Mouse (Mus musculus): ENCODE measurements at regions not wholly inside any gene's neighbourhood (a gene's known extent, or its start where the extent isn't known, plus 50 kb on each side); places are given as distances from the start of the nearest gene placed in this dataset.

- ATAC-seq, result no peak
Observed at GRCm38 (mm10) chr1:35429471-35429870, 579.7 kb downstream of the Plekhb2 start.

- ATAC-seq, result no peak
Observed at GRCm38 (mm10) chr1:35435721-35436120, 585.9 kb downstream of the Plekhb2 start.

DNA sequence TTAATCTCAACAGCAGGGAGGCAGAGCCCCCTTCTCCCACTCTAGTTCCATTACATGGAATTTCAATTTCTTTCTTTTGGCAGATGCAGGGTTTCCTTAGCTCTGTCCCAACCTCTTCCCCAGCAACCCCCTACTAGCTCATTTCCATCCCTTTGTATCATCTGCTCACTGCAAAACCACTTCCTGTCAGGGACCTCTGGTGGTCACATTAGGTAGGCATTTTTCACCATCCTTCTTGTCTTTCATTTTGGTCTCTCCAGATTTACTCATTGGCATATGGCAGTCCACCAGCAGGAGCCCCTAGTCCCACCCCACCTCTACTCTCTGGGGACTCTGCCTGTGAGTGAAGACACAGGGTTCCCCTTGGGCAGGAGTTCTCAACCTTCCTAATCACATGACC, 597.6 kb downstream of the Plekhb2 start:
- no peak for ATAC-seq

DNA sequence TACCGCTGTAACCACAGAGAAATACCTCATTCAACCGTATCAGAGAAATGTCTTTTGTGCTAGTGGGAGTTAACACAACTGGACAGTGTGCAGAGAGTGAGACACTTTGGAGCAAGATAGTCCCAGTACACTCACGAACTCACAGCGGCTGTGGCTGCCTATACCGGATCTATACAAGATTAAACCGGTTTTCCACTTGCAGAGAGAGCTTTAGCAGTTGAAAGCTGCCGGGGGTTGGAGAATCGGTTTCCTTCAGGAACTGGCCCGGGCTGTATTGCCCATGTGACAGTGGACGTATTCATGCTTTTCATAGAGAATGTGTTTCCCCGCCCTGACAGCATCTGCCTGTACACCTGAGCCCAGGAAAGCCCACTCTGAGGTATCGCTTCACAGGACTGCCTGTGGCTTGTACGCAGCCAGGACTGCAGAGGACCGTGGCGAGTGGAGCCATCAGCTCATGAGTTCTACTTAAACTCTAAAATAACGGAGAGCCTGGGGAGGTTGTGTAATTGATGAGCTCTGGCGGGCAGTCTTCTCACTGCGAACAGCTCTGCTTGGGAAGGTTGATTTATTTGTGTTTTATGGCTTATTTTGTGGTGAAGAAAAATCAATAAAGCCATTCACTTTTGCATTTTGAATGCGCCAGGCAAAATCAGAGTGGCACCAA, 602.8 kb downstream of the Plekhb2 start:
- no peak for ATAC-seq

DNA sequence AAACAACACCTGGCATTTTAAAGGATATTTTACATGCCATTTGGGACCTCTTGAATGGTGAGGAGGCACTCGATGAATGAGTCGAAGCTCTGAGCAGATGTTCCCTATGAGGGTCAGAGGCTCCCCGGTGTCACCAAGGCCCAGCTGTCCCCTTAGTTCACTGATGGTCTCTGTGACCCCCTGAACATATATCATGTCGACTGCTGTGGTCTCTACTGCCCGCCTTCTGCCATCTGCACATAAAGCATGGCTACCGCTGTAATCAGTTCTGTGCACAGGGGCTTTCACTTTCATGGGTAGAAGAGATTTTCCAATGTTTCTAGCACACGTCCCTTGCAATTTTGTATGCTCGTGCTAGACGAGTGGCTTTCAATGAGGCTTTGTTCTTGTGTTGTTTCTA, 607.8 kb downstream of the Plekhb2 start:
- ATAC-seq, result no peak

DNA sequence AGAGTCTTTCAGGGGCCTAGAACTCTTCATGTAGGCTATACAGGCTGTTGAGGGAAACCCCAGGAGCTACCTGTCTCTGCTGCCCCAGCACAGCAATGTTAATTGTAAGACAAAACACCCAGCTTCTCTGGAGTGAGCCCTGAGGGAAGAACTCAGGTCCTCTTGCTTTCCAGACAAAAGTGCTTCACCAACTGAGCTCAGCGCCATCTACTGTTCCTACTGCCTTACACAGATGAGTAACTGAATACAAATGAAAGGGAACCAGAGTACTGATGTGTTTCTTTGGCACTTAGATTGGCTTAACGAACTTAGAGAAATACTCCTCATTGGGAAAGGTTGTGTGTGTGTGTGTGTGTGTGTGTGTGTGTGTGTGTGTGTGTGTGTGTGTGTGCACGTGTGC, 603.1 kb upstream of the Hs6st1 start:
- ATAC-seq, result no peak

- no peak for ATAC-seq
Observed at GRCm38 (mm10) chr1:35469185-35469753, 598.9 kb upstream of the Hs6st1 start.

DNA sequence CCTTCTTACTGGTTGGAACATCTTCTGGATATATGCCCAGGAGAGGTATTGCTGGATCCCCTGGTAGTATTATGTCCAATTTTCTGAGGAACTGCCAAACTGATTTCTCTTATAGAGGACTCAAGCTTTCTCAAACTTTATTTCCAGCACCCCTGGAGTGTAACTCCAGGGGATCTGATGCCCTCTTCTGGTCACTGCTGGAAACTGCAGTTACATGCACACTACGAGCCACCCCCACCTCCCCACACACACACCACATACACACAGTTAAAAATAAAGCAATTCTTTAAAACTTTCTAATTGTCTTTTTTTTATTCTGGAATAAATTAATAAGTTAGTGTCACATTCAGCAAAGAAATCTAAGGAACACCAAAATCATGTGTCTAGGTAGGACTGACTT, 589.9 kb upstream of the Hs6st1 start:
- ATAC-seq, result no peak

GRCm38 (mm10) chr1:35495963-35496362, 572.2 kb upstream of the Hs6st1 start:
- no peak for ATAC-seq

- no peak for ATAC-seq
Observed at GRCm38 (mm10) chr1:35522951-35523350, 545.2 kb upstream of the Hs6st1 start.

DNA sequence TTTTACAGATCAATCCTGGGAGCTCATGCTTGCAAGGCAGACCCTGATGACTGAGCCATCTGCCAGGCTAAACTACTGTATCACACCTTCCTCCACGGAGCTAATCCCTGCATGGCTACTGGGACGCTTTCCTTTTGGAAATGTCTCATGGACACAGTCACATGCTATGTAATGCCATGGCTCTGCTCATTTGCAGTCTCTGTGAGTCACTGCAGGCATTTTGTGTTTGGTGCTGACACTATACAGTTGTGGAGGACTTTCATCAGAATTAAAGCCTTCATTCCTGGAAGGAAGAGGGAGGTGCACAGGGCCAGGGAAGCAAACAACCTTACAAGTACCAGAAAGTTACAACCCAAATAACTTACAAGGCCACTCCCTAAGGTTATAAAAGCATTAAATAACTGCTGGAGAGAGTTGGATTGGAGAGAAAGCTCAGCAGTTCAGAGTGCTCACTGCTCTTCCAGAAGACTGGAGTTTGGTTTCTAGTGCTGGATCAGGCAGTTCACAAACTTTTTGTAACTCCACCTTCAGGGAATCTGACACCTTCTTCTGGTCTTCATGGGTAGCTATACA, 544.3 kb upstream of the Hs6st1 start:
- no peak for ATAC-seq

DNA sequence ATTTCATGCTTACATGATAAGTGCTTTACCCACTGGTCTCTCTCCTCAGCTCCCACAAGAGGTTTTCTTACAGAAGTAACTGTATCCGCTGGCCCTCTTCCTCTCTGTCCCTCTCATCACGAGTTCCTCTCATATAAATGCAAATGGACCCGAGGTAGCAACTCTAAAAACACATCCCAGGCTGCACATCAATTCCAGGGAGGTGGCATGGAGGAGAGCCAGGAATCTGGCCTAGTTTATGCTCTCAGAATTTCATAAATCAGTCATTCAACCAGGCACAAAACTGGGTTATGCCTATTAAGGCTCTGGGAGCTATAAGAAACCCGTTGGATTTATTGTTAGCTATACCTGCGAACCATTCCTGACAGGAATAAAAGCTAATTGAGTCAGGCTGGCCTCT, 543.4 kb upstream of the Hs6st1 start:
- no peak for ATAC-seq

- no peak for ATAC-seq
Observed at GRCm38 (mm10) chr1:35527750-35528476, 540.3 kb upstream of the Hs6st1 start.

DNA sequence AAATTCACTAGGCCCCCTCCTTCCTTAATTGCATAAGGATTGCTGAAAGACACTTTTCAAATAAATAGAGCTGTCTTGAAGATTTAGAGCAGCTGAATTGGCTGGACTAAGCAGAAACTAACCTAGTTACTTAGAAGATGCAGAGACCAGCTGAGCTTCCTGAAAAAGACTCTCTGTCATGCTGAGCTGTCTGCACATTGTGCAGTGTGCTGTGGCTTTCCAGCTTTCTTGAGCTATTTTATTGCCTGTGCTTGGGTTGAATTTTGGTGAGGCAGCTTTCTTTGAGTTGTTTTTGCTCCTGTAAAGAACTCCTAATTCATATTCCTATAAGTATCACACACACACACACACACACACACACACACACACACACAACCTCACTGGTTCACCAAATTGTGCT, 532.7 kb upstream of the Hs6st1 start:
- no peak for ATAC-seq

GRCm38 (mm10) chr1:35536276-35536675, 531.9 kb upstream of the Hs6st1 start:
- no peak for ATAC-seq

- ATAC-seq, result no peak
Observed at GRCm38 (mm10) chr1:35548845-35549244, 519.4 kb upstream of the Hs6st1 start.

DNA sequence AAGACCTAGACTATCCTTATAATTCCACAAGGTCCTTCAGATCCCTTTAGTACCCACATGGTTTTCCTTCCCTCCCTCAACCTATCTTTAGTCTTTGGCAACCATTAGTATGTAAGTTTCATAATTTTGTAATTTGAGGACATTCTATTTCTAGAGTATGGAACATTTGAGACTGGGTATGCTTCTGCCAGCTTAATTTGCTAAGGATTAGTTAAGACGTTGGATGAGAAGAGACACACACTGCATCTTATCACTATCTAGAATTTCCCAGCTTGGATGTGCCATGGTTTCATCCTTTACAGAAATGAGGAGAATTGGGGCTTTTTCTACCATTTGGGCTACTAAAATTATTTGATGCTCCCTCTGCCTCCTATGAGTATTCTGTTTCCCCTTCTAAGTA, 516.7 kb upstream of the Hs6st1 start:
- no peak for ATAC-seq

DNA sequence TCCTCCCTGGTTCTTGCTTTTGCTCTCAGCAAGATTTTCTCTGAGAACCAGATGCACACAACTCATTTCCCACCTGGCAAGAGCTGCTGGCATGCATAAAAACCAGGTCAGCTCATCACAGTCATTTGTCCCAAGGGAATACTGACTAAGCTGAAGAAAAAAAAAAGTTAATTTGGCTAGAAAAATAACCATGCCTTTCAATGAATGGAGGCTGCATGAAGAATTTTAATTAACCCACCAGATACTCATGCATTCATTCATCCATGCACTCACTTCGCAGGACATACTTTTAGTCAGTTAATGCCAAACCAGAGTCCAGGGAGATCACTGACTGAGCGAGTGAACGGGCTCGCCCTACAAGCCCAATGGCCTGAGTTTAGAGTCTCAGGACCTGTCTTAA, 505.4 kb upstream of the Hs6st1 start:
- ATAC-seq, result no peak

DNA sequence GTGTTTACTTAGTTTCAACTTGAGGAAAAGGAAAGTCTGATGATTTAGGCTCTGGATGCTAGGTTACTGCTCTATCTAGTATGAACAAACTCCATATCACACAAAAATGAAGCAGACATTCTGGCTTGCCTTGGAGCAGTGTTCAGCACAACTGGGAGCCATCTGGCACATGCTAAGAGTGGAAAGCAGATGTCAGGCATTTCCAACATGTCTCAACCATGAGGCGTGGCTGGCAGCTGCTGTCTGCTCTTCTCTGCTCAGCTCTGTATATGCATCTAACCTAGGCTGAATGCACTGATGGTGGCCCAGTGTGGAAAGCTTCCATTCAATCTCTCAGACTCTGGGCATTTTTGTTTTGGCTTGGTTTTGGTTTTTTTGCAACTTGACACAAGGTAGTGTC, 493.0 kb upstream of the Hs6st1 start:
- no peak for ATAC-seq

- no peak for ATAC-seq
Observed at GRCm38 (mm10) chr1:35579392-35579791, 488.8 kb upstream of the Hs6st1 start.

GRCm38 (mm10) chr1:35579992-35580391, 488.2 kb upstream of the Hs6st1 start:
- peak; percentile 28 for ATAC-seq

DNA sequence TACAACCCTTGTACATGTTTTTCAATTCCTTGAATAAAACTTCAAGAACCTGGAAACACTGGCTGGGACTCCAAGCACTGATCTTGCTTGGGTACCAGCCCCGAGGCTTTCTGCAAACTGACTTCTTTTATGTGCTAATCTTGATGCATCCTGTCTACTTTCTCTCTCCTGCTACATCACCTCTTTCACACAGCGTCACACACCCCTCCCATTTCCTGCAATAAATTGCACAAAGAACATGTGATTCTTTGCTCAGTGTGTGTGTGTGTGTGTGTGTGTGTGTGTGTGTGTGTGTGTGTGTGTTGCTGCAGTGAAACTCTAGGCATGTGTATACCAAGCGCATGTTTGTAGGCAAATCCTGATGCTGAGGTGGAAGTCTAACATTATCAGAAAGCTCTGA, 487.7 kb upstream of the Hs6st1 start:
- peak; percentile 95 for ATAC-seq

DNA sequence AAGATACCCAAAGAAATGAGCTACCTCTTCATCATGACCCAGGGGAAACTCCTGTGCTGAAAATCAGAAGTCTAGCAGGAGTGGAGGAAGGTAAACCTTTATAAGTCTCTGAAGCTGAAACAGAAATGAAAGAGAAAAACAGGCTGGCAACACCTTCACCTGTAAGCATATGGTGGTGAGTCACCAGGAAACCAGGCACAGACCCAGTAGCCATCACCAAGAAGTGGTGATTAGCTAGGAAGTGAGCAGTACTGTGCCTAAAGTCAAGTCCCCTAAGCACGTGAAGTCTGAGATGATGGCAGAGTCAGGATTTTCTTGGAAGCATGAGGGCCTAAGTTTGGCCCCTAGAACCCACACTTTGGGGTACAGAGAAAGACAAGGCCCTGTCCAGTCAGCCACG, 480.3 kb upstream of the Hs6st1 start:
- ATAC-seq, result no peak

GRCm38 (mm10) chr1:35588939-35589338, 479.3 kb upstream of the Hs6st1 start:
- ATAC-seq, result no peak
